Mouse (Mus musculus) adrenal gland, postnatal 4 days (tissue): ENCODE results near the gene Fn1. TPM values are rescaled to one million over a fixed set of nuclear protein-coding genes. Genes with fewer than 3 reads are reported as not detected.
A peak's percentile ranks its signal among the peaks of the same experiment; 100 is the strongest.

ENCODE experiments used
- DNase-seq, 2 experiments: peaks; one replicate each; pipeline ENCODE4 v3.0.0; 2021 to 2022; ENCODE audit warnings: low spot score in 2 of 2, mixed read lengths in 2 of 2
- total RNA-seq, 2 experiments: library from RNA; stranded (reverse); gene quantifications; 2 replicates each; pipeline ENCODE4 v1.2.3; 2021

Fn1 gene
- total RNA-seq, 2 experiments from 2014 or later = 186 to 364 TPM

- no peak for DNase-seq
Measured at GRCm38 (mm10) chr1:71606600-71607325, 46.2 kb downstream of the Fn1 start.

GRCm38 (mm10) chr1:71605751-71606150 lies 47.2 kb downstream of the Fn1 start:
- DNase-seq = no peak

- DNase-seq = no peak
Measured at GRCm38 (mm10) chr1:71595365-71595764, 57.6 kb downstream of the Fn1 start.

GRCm38 (mm10) chr1:71594268-71594667 lies 58.7 kb downstream of the Fn1 start:
- no peak for DNase-seq

- DNase-seq = no peak
Measured at GRCm38 (mm10) chr1:71593184-71593583, 59.8 kb downstream of the Fn1 start.

- DNase-seq = no peak
Measured at GRCm38 (mm10) chr1:71590038-71590437, 63.0 kb downstream of the Fn1 start.

- DNase-seq = no peak
Measured at GRCm38 (mm10) chr1:71586658-71587057, 66.3 kb downstream of the Fn1 start.

- no peak for DNase-seq
Measured at GRCm38 (mm10) chr1:71583900-71584299, 69.1 kb downstream of the Fn1 start.

- DNase-seq = no peak
Measured at GRCm38 (mm10) chr1:71583302-71583701, 69.7 kb downstream of the Fn1 start.

- DNase-seq = no peak
Measured at GRCm38 (mm10) chr1:71580408-71580807, 72.6 kb downstream of the Fn1 start.

GRCm38 (mm10) chr1:71579526-71579925 lies 73.5 kb downstream of the Fn1 start:
- no peak for DNase-seq

- DNase-seq = no peak
Measured at GRCm38 (mm10) chr1:71576837-71577236, 76.2 kb downstream of the Fn1 start.

GRCm38 (mm10) chr1:71575987-71576386 lies 77.0 kb downstream of the Fn1 start:
- DNase-seq = no peak

GRCm38 (mm10) chr1:71570116-71570515 lies 82.9 kb downstream of the Fn1 start:
- no peak for DNase-seq

- no peak for DNase-seq
Measured at GRCm38 (mm10) chr1:71567884-71568605, 85.0 kb downstream of the Fn1 start.

GRCm38 (mm10) chr1:71564291-71564690 lies 88.7 kb downstream of the Fn1 start:
- DNase-seq = no peak

- DNase-seq = no peak
Measured at GRCm38 (mm10) chr1:71560626-71561025, 92.4 kb downstream of the Fn1 start.

GRCm38 (mm10) chr1:71556688-71557612 lies 96.0 kb downstream of the Fn1 start, which contains the start of gene Atic:
Gene Atic, plus strand, starts transcription at chr1:71557150.
- DNase-seq = peak; percentile 68 to 72

- no peak for DNase-seq
Measured at GRCm38 (mm10) chr1:71550626-71551195, 102.3 kb downstream of the Fn1 start.

- no peak for DNase-seq
Measured at GRCm38 (mm10) chr1:71540437-71540836, 112.6 kb downstream of the Fn1 start.

GRCm38 (mm10) chr1:71539641-71540040 lies 113.4 kb downstream of the Fn1 start:
- no peak for DNase-seq
